Mouse (Mus musculus): ENCODE data around the gene Rfxank.

Rfxank gene

GRCm38 (mm10) chr8:70147678-70148607 lies 9.0 kb upstream of the Rfxank start:
- DNase-seq: no peak

GRCm38 (mm10) chr8:70139981-70140380 lies 1.0 kb upstream of the Rfxank start:
- DNase-seq: no peak

- no peak for DNase-seq
Observed at GRCm38 (mm10) chr8:70137890-70138289, 1.1 kb downstream of the Rfxank start.

- DNase-seq: no peak
Observed at GRCm38 (mm10) chr8:70136591-70136990, 2.4 kb downstream of the Rfxank start.

- no peak for DNase-seq
Observed at GRCm38 (mm10) chr8:70134931-70135330, 4.0 kb downstream of the Rfxank start.

- no peak for DNase-seq
Observed at GRCm38 (mm10) chr8:70134086-70134485, 4.9 kb downstream of the Rfxank start.

- DNase-seq: peak; percentile 87 to 89
Observed at GRCm38 (mm10) chr8:70131166-70131883, 7.6 kb downstream of the Rfxank start, which contains the start of gene Nr2c2ap. Gene Nr2c2ap (plus strand): TSS chr8:70131333.

- no peak for DNase-seq
Observed at GRCm38 (mm10) chr8:70130066-70130465, 8.9 kb downstream of the Rfxank start.

GRCm38 (mm10) chr8:70129309-70129952 lies 9.5 kb downstream of the Rfxank start:
- peak; percentile 53 to 66 for DNase-seq

- peak; percentile 54 to 64 for DNase-seq
Observed at GRCm38 (mm10) chr8:70128435-70128834, 10.5 kb downstream of the Rfxank start.

GRCm38 (mm10) chr8:70124992-70125391 lies 14.0 kb downstream of the Rfxank start:
- DNase-seq: no peak

GRCm38 (mm10) chr8:70122863-70123262 lies 16.1 kb downstream of the Rfxank start:
- DNase-seq: no peak

GRCm38 (mm10) chr8:70120667-70121066 lies 18.3 kb downstream of the Rfxank start, which contains the start of gene Ncan:
Gene Ncan (minus strand): TSS chr8:70120873.
- peak; percentile 94 for DNase-seq

- DNase-seq: no peak
Observed at GRCm38 (mm10) chr8:70118726-70119700, 19.9 kb downstream of the Rfxank start.

GRCm38 (mm10) chr8:70117611-70118010 lies 21.3 kb downstream of the Rfxank start:
- no peak for DNase-seq

- DNase-seq: peak in 1 of 2 experiments; percentile 52
Observed at GRCm38 (mm10) chr8:70114892-70115291, 24.1 kb downstream of the Rfxank start.

- no peak for DNase-seq
Observed at GRCm38 (mm10) chr8:70114488-70114887, 24.5 kb downstream of the Rfxank start.

- no peak for DNase-seq
Observed at GRCm38 (mm10) chr8:70112401-70113016, 26.4 kb downstream of the Rfxank start.

- DNase-seq: no peak
Observed at GRCm38 (mm10) chr8:70111192-70111795, 27.7 kb downstream of the Rfxank start.

- DNase-seq: no peak
Observed at GRCm38 (mm10) chr8:70110451-70110850, 28.5 kb downstream of the Rfxank start.

GRCm38 (mm10) chr8:70104922-70105321 lies 34.0 kb downstream of the Rfxank start:
- no peak for DNase-seq

Data from cerebellum, postnatal 14 days (tissue).